Mouse (Mus musculus): ENCODE measurements around the gene Pik3c2b. TPM values are rescaled to one million over a fixed set of nuclear protein-coding genes. Genes with fewer than 3 reads are reported as not detected.
A peak's percentile ranks its signal among the peaks of the same experiment; 100 is the strongest.

Pik3c2b gene
- polyA plus RNA-seq, 1 experiment, result 0.39 TPM

DNA sequence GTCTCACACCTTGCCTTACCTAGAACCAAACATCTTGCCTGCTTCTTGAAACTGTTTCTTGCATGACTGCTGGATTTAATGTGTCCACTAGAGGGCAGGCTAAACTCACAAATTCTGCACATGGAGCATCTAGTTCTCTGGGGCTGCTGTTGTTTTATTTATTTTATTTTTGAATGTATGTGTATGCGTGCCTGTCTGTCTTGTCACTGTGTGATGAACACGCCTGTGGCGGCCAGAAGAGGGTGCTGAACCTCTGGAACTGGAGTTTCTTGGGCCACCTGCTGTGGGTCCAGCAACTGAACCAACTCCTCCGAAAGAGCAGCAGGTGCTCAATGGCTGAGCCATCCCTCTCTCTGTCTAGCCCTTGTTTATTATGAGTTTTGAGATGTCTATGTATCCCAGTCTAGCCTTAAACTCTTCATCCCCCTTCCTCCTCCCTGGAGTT, 5.9 kb upstream of the Pik3c2b start:
- TF ChIP-seq MAX (IDR thresholded peaks at IDR 0.05) (no peak), CTCF (IDR thresholded peaks at IDR 0.05; ENCODE audit: control insufficient read depth, insufficient read depth, insufficient read length) (peak; percentile 36)

DNA sequence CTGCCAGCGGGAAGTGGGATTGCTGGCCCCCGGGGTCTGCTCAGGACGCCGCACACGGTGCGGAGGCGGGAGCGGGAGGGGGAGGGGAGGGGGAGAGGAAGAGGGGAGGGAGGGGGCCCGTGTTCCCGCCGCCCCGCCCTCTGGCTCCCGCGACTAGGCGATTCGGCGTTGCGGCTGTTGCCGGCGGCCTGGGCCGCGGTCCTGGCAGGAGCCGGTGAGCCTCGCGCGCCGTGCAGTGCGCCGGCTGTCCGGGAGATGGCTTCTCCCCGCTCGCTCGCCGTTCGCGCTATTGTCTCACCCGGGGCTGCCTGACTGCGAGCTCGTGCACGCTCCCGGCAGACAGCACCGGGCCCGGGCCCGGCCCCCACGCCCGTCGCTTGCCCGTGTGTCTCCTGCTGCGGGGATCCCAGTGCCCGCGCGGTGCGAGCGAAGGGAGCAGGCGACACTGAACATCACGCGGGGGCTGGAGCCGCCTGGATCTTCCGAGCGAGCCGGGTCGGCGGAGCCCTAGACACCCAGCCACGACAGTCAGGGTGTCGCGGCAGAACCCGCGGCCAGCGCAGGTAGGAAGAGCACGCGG, 484 bp downstream of the Pik3c2b start:
- Histone ChIP-seq H3K27me3 (ENCODE audit: control insufficient read depth, insufficient read depth, insufficient read length) (no peaks in the 10 kb centered on the region), H3K36me3 (ENCODE audit: control insufficient read depth, insufficient read depth) (no peaks in the 10 kb centered on the region), H3ac (ENCODE audit: control insufficient read depth, insufficient read length, low read depth) (peak overlapping the region; percentile 93), H3K79me2 (ENCODE audit: control insufficient read depth, insufficient read depth) (no peaks in the 10 kb centered on the region), H3K4me3 (ENCODE audit: insufficient read depth, poor library complexity, severe bottlenecking) (peak overlapping the region; percentile 30), H3K79me3 (ENCODE audit: low read depth) (no peaks in the 10 kb centered on the region)
- TF ChIP-seq MYOG (IDR thresholded peaks at IDR 0.05; ENCODE audit: control insufficient read depth, extremely low read depth, insufficient read length) (no peak), MYOD1 (IDR thresholded peaks at IDR 0.05; ENCODE audit: control insufficient read depth, insufficient read length, low read depth) (no peak), USF1 (IDR thresholded peaks at IDR 0.05; ENCODE audit: low read depth) (no peak), CTCF (IDR thresholded peaks at IDR 0.05; ENCODE audit: control insufficient read depth, insufficient read depth, insufficient read length) (peak; percentile 76), CEBPB (IDR thresholded peaks at IDR 0.05; ENCODE audit: low read depth) (no peak), MAX (IDR thresholded peaks at IDR 0.05) (no peak), FOSL1 (IDR thresholded peaks at IDR 0.05; ENCODE audit: insufficient read depth, low read length, poor library complexity, severe bottlenecking) (no peak)

More for the DNA sequence above, 5.9 kb upstream of the Pik3c2b start:
- H3K79me3 ChIP-seq (ENCODE audit: low read depth), result no peaks in the 10 kb centered on the region
- no peaks in the 10 kb centered on the region for H3K27me3 ChIP-seq (ENCODE audit: control insufficient read depth, insufficient read depth, insufficient read length)
- H3K36me3 ChIP-seq (ENCODE audit: control insufficient read depth, insufficient read depth), result no peaks in the 10 kb centered on the region
- no peak overlapping the region for H3K4me3 ChIP-seq (ENCODE audit: insufficient read depth, poor library complexity, severe bottlenecking)
- H3ac ChIP-seq (ENCODE audit: control insufficient read depth, insufficient read length, low read depth), result no peak overlapping the region
- H3K79me2 ChIP-seq (ENCODE audit: control insufficient read depth, insufficient read depth), result no peaks in the 10 kb centered on the region

DNA sequence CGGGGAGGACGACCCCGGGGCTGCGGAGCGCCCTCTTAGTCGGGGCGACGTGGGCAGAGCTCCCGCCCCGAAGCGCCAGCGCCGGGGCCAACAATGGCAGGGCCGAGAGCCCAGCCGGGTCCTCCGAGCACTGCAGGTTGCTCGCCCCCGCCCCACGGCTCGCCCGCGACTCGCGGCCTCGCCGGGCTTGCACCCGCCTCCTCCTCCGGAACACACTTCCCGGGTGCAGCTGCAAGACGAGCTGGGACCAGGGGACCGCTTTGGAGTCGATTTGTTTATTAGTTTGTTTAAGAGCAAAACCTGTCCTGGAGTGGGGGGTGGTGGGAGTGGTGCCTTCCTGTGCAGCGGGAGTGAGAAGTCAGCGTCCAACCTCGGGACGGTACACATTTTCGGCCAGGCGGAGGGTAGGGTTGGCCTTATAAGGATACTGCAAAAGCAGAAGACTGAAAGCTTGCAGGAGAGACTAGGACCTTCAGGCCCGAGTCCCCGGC, 1.0 kb downstream of the Pik3c2b start:
- H3K36me3 ChIP-seq (ENCODE audit: control insufficient read depth, insufficient read depth), result no peaks in the 10 kb centered on the region
- no peaks in the 10 kb centered on the region for H3K27me3 ChIP-seq (ENCODE audit: control insufficient read depth, insufficient read depth, insufficient read length)
- H3K4me3 ChIP-seq (ENCODE audit: insufficient read depth, poor library complexity, severe bottlenecking), result peak overlapping the region; percentile 30
- H3K79me3 ChIP-seq (ENCODE audit: low read depth), result no peaks in the 10 kb centered on the region
- no peaks in the 10 kb centered on the region for H3K79me2 ChIP-seq (ENCODE audit: control insufficient read depth, insufficient read depth)
- TF ChIP-seq FOSL1 (IDR thresholded peaks at IDR 0.05; ENCODE audit: insufficient read depth, low read length, poor library complexity, severe bottlenecking), result no peak
- TF ChIP-seq CTCF (IDR thresholded peaks at IDR 0.05; ENCODE audit: control insufficient read depth, insufficient read depth, insufficient read length), result no peak
- no peak for TF ChIP-seq MYOD1 (IDR thresholded peaks at IDR 0.05; ENCODE audit: control insufficient read depth, insufficient read length, low read depth)
- no peak for TF ChIP-seq MAX (IDR thresholded peaks at IDR 0.05)
- no peak for TF ChIP-seq CEBPB (IDR thresholded peaks at IDR 0.05; ENCODE audit: low read depth)
- no peak for TF ChIP-seq MYOG (IDR thresholded peaks at IDR 0.05; ENCODE audit: control insufficient read depth, extremely low read depth, insufficient read length)
- no peak for TF ChIP-seq USF1 (IDR thresholded peaks at IDR 0.05; ENCODE audit: low read depth)
- peak overlapping the region; percentile 93 for H3ac ChIP-seq (ENCODE audit: control insufficient read depth, insufficient read length, low read depth)

DNA sequence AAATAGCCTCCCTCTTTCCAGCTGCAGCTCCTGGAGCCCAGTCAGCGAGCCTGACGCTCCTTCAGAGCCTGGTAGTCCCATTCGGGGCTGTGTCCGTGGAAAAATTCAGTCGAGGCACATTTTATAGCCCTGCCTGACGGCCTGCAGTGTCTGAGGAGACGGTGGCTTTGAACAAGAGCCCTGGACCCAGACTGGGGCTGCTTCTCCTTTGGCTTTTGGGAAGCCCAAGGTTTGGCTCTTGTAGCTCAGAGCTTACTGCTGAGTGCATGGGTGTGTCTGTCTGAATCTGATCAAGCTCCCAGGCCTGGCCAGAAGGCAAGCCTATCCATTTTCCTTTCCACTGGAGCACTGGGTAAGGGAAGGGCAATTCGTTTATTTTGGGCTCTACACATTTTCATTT, 2.1 kb downstream of the Pik3c2b start:
- no peaks in the 10 kb centered on the region for H3K79me2 ChIP-seq (ENCODE audit: control insufficient read depth, insufficient read depth)
- no peaks in the 10 kb centered on the region for H3K79me3 ChIP-seq (ENCODE audit: low read depth)
- H3K27me3 ChIP-seq (ENCODE audit: control insufficient read depth, insufficient read depth, insufficient read length), result no peaks in the 10 kb centered on the region
- H3K4me3 ChIP-seq (ENCODE audit: insufficient read depth, poor library complexity, severe bottlenecking), result no peak overlapping the region
- no peak overlapping the region for H3ac ChIP-seq (ENCODE audit: control insufficient read depth, insufficient read length, low read depth)
- H3K36me3 ChIP-seq (ENCODE audit: control insufficient read depth, insufficient read depth), result no peaks in the 10 kb centered on the region
- no peak for TF ChIP-seq FOSL1 (IDR thresholded peaks at IDR 0.05; ENCODE audit: insufficient read depth, low read length, poor library complexity, severe bottlenecking)
- TF ChIP-seq MYOD1 (IDR thresholded peaks at IDR 0.05; ENCODE audit: control insufficient read depth, insufficient read length, low read depth), result no peak
- no peak for TF ChIP-seq MYOG (IDR thresholded peaks at IDR 0.05; ENCODE audit: control insufficient read depth, extremely low read depth, insufficient read length)

DNA sequence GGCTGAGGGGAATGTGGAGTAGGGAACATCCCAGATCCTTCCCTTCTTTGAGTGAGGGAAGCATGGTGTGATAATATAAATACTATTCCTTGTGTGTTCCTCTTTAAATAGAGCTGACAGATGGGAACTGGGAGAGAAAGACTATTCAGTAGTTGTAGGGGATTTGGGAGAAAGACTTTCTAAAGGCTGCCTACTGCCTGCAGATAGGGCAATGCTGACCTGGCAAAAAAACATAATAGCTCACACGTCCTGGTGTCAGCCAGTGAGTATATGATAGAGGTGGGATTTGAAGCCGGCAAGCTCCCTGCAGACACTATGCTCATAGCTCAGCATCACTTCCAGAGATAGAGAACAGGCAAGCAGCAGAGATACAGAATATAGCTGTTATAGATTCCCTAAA, 3.2 kb downstream of the Pik3c2b start:
- Histone ChIP-seq H3K27me3 (ENCODE audit: control insufficient read depth, insufficient read depth, insufficient read length) (no peaks in the 10 kb centered on the region), H3K4me3 (ENCODE audit: insufficient read depth, poor library complexity, severe bottlenecking) (no peak overlapping the region), H3K36me3 (ENCODE audit: control insufficient read depth, insufficient read depth) (no peaks in the 10 kb centered on the region), H3K79me3 (ENCODE audit: low read depth) (no peaks in the 10 kb centered on the region), H3ac (ENCODE audit: control insufficient read depth, insufficient read length, low read depth) (no peak overlapping the region), H3K79me2 (ENCODE audit: control insufficient read depth, insufficient read depth) (no peaks in the 10 kb centered on the region)
- no peak for TF ChIP-seq MAX (IDR thresholded peaks at IDR 0.05)
- TF ChIP-seq CTCF (IDR thresholded peaks at IDR 0.05; ENCODE audit: control insufficient read depth, insufficient read depth, insufficient read length), result no peak
- no peak for TF ChIP-seq FOSL1 (IDR thresholded peaks at IDR 0.05; ENCODE audit: insufficient read depth, low read length, poor library complexity, severe bottlenecking)
- TF ChIP-seq USF1 (IDR thresholded peaks at IDR 0.05; ENCODE audit: low read depth), result no peak
- no peak for TF ChIP-seq CEBPB (IDR thresholded peaks at IDR 0.05; ENCODE audit: low read depth)
- no peak for TF ChIP-seq MYOG (IDR thresholded peaks at IDR 0.05; ENCODE audit: control insufficient read depth, extremely low read depth, insufficient read length)
- TF ChIP-seq MYOD1 (IDR thresholded peaks at IDR 0.05; ENCODE audit: control insufficient read depth, insufficient read length, low read depth), result no peak

DNA sequence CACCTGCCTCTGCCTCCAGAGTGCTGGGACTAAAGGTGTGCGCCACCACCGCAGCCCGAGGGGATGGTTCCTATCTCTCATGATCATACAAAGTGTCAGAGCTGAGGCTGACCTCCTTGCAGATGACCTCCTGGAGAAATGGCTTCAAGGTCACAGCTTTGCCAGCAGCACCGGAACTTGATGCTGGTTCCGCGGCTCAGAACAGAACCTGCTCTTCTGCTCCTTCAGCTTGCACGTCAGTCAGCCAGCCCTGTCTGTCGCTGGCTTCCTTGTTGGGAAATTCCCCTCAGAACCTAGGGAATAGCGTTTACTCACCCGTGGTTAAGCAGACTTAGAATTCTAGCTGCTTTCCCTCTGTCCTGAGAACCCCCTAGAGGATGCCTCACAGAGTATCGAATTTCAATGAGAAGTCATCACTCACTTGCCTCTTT, 4.5 kb downstream of the Pik3c2b start:
- no peak for TF ChIP-seq FOSL1 (IDR thresholded peaks at IDR 0.05; ENCODE audit: insufficient read depth, low read length, poor library complexity, severe bottlenecking)
- TF ChIP-seq CTCF (IDR thresholded peaks at IDR 0.05; ENCODE audit: control insufficient read depth, insufficient read depth, insufficient read length), result no peak
- TF ChIP-seq USF1 (IDR thresholded peaks at IDR 0.05; ENCODE audit: low read depth), result no peak
- no peak for TF ChIP-seq MAX (IDR thresholded peaks at IDR 0.05)
- no peak for TF ChIP-seq MYOG (IDR thresholded peaks at IDR 0.05; ENCODE audit: control insufficient read depth, extremely low read depth, insufficient read length)
- no peak for TF ChIP-seq CEBPB (IDR thresholded peaks at IDR 0.05; ENCODE audit: low read depth)
- TF ChIP-seq MYOD1 (IDR thresholded peaks at IDR 0.05; ENCODE audit: control insufficient read depth, insufficient read length, low read depth), result no peak
- Histone ChIP-seq H3K79me2 (ENCODE audit: control insufficient read depth, insufficient read depth) (no peaks in the 10 kb centered on the region), H3K36me3 (ENCODE audit: control insufficient read depth, insufficient read depth) (no peaks in the 10 kb centered on the region), H3ac (ENCODE audit: control insufficient read depth, insufficient read length, low read depth) (no peak overlapping the region), H3K4me3 (ENCODE audit: insufficient read depth, poor library complexity, severe bottlenecking) (no peak overlapping the region), H3K79me3 (ENCODE audit: low read depth) (no peaks in the 10 kb centered on the region), H3K27me3 (ENCODE audit: control insufficient read depth, insufficient read depth, insufficient read length) (no peaks in the 10 kb centered on the region)

Measured in C2C12 (cell line).